Mouse (Mus musculus) kidney, embryonic 14.5 days (tissue): ENCODE measurements around the gene Cdhr2. TPM values are rescaled to one million over a fixed set of nuclear protein-coding genes. Genes with fewer than 3 reads are reported as not detected.

Experiments used
- ATAC-seq: fragments of 200-750 bp; cut with Nextera tagmentation; 2 replicates; pipeline ENCODE4 v1.8.0; 2017; ENCODE audit warnings: moderate number of reproducible peaks, mild to moderate bottlenecking, moderate TSS enrichment, moderate library complexity; ENCODE audit not compliant: low FRiP score, low TSS enrichment
- H3K27ac ChIP-seq: fragments of 300-500 bp; sonication (generic); 2 replicates; pipeline ENCODE4 v1.5.1; 2014; ENCODE audit warnings: low read depth, mild to moderate bottlenecking, low read length, moderate library complexity, mixed read lengths
- H3K27me3 ChIP-seq: fragments of 300-500 bp; sonication (generic); 2 replicates; pipeline ENCODE4 v1.6.1; 2014; ENCODE audit warnings: mild to moderate bottlenecking, low read length; ENCODE audit not compliant: control insufficient read depth, insufficient read depth
- H3K36me3 ChIP-seq: fragments of 300-500 bp; sonication (generic); 2 replicates; pipeline ENCODE4 v1.6.1; 2014; ENCODE audit warnings: low read length, mixed read lengths; ENCODE audit not compliant: control insufficient read depth, insufficient read depth
- H3K4me1 ChIP-seq: fragments of 300-500 bp; sonication (generic); 2 replicates; pipeline ENCODE4 v1.6.1; 2014; ENCODE audit warnings: low read length, mixed read lengths; ENCODE audit not compliant: control insufficient read depth, insufficient read depth
- H3K4me2 ChIP-seq: fragments of 300-500 bp; sonication (generic); replicated peaks from 2 replicates; pipeline ENCODE4 v1.6.1; 2014; ENCODE audit warnings: low read depth, mild to moderate bottlenecking, low read length
- H3K4me3 ChIP-seq: fragments of 300-500 bp; sonication (generic); 2 replicates; pipeline ENCODE4 v1.5.1; 2014; ENCODE audit warnings: mild to moderate bottlenecking, low read length
- H3K9ac ChIP-seq: fragments of 300-500 bp; sonication (generic); 2 replicates; pipeline ENCODE4 v1.6.1; 2014; ENCODE audit warnings: low read depth, mild to moderate bottlenecking, low read length, moderate library complexity
- H3K9me3 ChIP-seq: fragments of 300-500 bp; sonication (generic); 2 replicates; pipeline ENCODE4 v1.6.1; 2016; ENCODE audit warnings: low read length; ENCODE audit not compliant: control insufficient read depth
- WGBS: fragments of 180-500 bp; shearing (Covaris S2); extraction: QIAGEN DNeasy Blood & Tissue Kit; methylation state at CpG from one replicate; pipeline ENCODE4 v1.1.7; 2014; 5-methylcytosine and 5-hydroxymethylcytosine counted together
- polyA plus RNA-seq: library from polyadenylated mRNA; unstranded; fragments of >200 nt; fragmentation: Nextera tagmentation; extraction: Ambion mirVana; gene quantifications from 2 replicates; pipeline ENCODE4 v1.2.1, GENCODE M21; 2014

The Cdhr2 gene
- polyA plus RNA-seq, 1 experiment from 2014 or later: 1.9 TPM

DNA sequence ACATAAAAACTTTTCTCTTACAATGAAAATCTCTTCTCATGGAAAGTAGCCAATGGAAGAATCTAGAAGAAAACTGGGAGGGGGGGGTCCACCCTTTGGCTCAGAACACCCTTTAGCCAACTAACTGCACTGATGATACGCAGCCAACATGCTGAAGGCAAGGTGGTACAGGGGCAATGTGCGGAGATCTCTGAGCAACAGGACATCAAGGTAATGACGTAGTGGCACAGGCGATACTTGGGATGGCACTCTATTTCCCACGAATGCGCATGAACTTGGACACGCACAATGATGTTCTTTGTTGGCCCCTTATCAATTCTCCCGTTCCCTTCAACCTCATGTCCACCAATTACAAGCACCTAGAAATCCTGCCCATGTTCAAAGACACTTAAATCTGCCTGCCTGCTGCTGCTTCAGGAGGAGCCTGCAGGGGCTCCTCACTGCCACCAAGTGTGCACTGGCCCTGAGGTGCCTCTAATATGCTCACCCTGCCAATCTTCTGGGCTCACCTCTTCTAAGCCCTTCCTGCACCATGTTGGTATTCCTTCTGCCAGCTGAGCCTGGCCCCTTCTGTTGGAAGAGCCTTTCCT is 11.0 kb upstream of the Cdhr2 start:
- no peak overlapping the region for H3K27ac ChIP-seq
- WGBS: 96% methylated on average over 8 of the region's 8 CpGs
- H3K9ac ChIP-seq: no peak overlapping the region
- H3K27me3 ChIP-seq: no peaks in the 10 kb centered on the region
- no peaks in the 10 kb centered on the region for H3K36me3 ChIP-seq
- H3K4me2 ChIP-seq: no peak overlapping the region
- peaks cover 30% of the 10 kb centered on the region for H3K4me1 ChIP-seq
- no peaks in the 10 kb centered on the region for H3K9me3 ChIP-seq
- no peak overlapping the region for H3K4me3 ChIP-seq
- ATAC-seq: no peak

- Histone ChIP-seq H3K9me3 (no peaks in the 10 kb centered on the region), H3K36me3 (no peaks in the 10 kb centered on the region), H3K4me1 (peaks cover 19% of the 10 kb centered on the region), H3K4me2 (peak overlapping the region; percentile 83; the same call in 1 of the 2 replicates), H3K27me3 (no peaks in the 10 kb centered on the region), H3K9ac (peak overlapping the region; percentile 97; the same call in 1 of the 2 replicates), H3K27ac (no peak overlapping the region), H3K4me3 (no peak overlapping the region)
- ATAC-seq: no peak
Observed at GRCm38 (mm10) chr13:54691737-54692136, 9.5 kb upstream of the Cdhr2 start.

GRCm38 (mm10) chr13:54692711-54693557 is 8.3 kb upstream of the Cdhr2 start:
- no peak for ATAC-seq
- 11% methylated on average over 21 of the region's 21 CpGs for WGBS

DNA sequence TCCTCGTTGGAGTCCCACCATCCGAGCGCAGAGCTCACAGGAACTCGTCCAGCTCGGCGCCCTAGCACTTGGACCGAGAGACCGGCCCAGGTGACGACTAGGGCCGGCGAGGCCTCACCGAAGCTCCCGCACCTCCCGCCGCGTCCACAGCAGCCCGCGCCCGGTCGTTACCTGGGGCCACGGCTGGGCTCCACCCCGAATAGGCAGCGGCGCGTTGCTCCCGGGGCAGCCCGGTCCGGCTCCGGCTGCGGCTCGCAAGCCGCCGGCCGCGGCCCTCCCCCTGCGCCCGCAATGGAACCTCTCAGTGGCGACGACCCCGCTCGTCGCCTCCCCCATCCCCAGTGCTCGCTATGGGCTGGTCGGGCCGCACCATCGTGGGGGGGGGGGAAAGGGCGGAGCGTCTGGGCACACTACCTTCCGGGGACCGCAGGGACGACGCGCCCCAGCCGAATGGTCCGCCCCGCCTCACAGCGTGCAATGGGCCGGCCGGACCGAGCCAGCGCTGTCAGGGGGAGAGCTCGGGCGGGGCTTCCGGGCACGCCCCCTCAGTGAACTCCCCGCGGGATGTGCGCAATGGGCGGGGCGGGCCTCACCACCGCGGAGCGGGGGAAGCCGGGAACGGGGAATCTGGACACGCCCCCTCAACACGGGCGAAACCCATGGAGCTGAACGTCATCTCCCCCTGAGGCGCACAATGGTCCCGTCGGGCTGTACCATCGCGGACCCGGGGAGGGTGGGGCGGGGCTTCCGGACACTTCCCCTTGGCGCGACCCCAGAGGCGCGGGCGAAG is 7.5 kb upstream of the Cdhr2 start, which contains the start of gene Rnf44:
Rnf44 (minus strand) TSS at position 350 of the 790 bp plus-strand sequence.
- H3K9me3 ChIP-seq: no peaks in the 10 kb centered on the region
- no peaks in the 10 kb centered on the region for H3K36me3 ChIP-seq
- peaks cover 14% of the 10 kb centered on the region for H3K4me1 ChIP-seq
- no peaks in the 10 kb centered on the region for H3K27me3 ChIP-seq
- H3K4me3 ChIP-seq: peak within 1 kb of the TSS; percentile 88
- peak within 1 kb of the TSS; percentile 94 for H3K27ac ChIP-seq
- WGBS: under 1% methylated on average over 89 of the region's 92 CpGs
- peak within 1 kb of the TSS; percentile 97 for H3K9ac ChIP-seq
- peak; percentile 99 for ATAC-seq
- peak within 1 kb of the TSS; percentile 83 for H3K4me2 ChIP-seq

More at GRCm38 (mm10) chr13:54692711-54693557, 8.3 kb upstream of the Cdhr2 start:
- Histone ChIP-seq H3K9ac (peak overlapping the region; percentile 97), H3K27me3 (no peaks in the 10 kb centered on the region), H3K9me3 (no peaks in the 10 kb centered on the region), H3K4me3 (peak overlapping the region; percentile 88), H3K36me3 (no peaks in the 10 kb centered on the region), H3K4me2 (peak overlapping the region; percentile 83), H3K27ac (peak overlapping the region; percentile 90), H3K4me1 (peaks cover 19% of the 10 kb centered on the region)

- Histone ChIP-seq H3K27me3 (no peaks in the 10 kb centered on the region), H3K9me3 (no peaks in the 10 kb centered on the region), H3K36me3 (no peaks in the 10 kb centered on the region), H3K4me3 (peak overlapping the region; percentile 88), H3K27ac (peak overlapping the region; percentile 94), H3K9ac (peak overlapping the region; percentile 64), H3K4me2 (peak overlapping the region; percentile 53), H3K4me1 (peaks cover 12% of the 10 kb centered on the region)
- 17% methylated on average over 26 of the region's 26 CpGs for WGBS
- ATAC-seq: peak; percentile 78
Observed at GRCm38 (mm10) chr13:54694348-54695060, 6.8 kb upstream of the Cdhr2 start.

DNA sequence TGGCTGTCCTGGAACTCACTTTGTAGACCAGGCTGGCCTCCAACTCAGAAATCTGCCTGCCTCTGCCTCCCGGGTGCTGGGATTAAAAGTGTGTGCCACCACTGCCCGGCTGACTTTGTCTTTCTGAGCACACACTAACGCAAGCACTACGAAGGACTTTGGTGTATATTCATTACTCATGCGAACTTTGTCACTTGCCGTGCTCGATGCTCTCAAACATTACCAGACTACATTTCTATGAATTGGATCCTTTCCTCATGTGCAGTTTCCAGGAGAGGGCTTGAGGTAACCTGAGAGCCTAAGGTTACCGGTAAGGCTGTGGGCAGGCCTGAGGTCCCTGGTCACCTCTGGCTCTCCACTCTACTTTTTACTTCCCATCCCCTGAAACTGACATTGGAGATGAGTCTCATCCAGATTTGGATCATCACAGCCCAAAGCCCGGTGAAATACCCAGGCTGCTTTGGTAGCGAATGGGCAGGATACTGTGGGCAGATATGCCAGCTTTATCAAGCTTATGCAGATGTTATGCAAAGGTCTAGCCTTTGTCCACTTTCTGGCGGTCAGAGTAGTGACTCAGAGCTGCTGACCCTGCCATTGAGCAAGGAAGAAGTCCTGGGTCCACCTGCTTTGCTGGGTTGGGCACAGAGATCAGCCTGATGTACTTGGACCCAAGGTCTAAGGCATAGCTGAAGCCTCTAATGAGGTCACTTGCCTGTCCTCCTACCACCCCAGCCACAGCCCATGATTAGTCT is 5.6 kb upstream of the Cdhr2 start:
- Histone ChIP-seq H3K36me3 (no peaks in the 10 kb centered on the region), H3K4me2 (no peak overlapping the region), H3K27ac (no peak overlapping the region), H3K27me3 (no peaks in the 10 kb centered on the region), H3K4me1 (peaks cover 12% of the 10 kb centered on the region), H3K9me3 (no peaks in the 10 kb centered on the region), H3K4me3 (no peak overlapping the region), H3K9ac (no peak overlapping the region)
- WGBS: 90% methylated on average over 11 of the region's 11 CpGs
- ATAC-seq: no peak

DNA sequence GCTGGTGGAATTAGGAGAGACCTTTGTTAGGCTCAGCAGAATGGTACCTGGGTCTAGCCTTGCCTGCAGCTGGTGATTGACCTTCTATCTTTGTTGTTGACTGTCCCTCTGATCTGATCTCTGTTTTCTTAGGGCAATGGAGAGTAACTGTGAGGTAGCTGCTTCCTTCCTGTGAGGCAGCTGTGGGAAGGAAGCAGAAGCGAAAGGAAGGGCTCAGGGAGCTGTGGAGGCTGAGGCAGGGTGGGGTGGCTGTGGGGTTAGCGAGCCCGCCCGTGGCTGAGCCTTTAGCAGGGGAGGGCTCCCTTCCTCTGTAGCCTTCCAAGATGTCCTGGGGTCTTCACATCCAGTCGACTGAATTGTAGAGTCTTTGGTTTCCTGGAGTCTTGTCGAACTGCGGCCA is 1.2 kb downstream of the Cdhr2 start:
- no peaks in the 10 kb centered on the region for H3K4me1 ChIP-seq
- no peak overlapping the region for H3K27ac ChIP-seq
- WGBS: 69% methylated on average over 7 of the region's 7 CpGs
- no peaks in the 10 kb centered on the region for H3K9me3 ChIP-seq
- no peak overlapping the region for H3K4me2 ChIP-seq
- no peak for ATAC-seq
- no peak overlapping the region for H3K4me3 ChIP-seq
- H3K36me3 ChIP-seq: no peaks in the 10 kb centered on the region
- H3K9ac ChIP-seq: no peak overlapping the region
- H3K27me3 ChIP-seq: no peaks in the 10 kb centered on the region

DNA sequence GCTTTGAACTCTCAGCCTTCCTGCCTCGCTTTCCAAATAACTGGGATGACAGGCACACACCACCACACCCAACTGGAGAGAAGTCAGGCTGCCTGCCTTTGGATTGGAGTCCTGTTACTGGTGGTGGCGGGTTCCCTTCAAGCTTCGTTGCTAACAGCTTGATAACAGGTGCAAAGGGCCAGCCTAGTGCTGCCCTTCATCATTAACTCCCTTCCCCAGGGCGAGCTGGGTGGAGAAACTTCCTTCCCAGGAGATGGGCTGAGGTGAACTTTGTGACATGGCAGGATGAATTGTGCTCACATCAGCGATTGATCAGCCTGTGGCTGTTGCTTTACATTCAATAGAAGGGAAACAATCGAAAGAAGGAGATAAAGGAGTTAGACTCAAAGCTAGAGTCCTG is 3.6 kb downstream of the Cdhr2 start:
- WGBS: 32% methylated on average over 6 of the region's 6 CpGs
- no peak overlapping the region for H3K9ac ChIP-seq
- H3K36me3 ChIP-seq: no peaks in the 10 kb centered on the region
- H3K4me3 ChIP-seq: no peak overlapping the region
- H3K9me3 ChIP-seq: no peaks in the 10 kb centered on the region
- no peaks in the 10 kb centered on the region for H3K27me3 ChIP-seq
- ATAC-seq: no peak
- H3K27ac ChIP-seq: no peak overlapping the region
- no peaks in the 10 kb centered on the region for H3K4me1 ChIP-seq
- no peak overlapping the region for H3K4me2 ChIP-seq
